Mouse (Mus musculus) liver, postnatal 0 days (tissue): ENCODE data around the gene Pfdn4. TPM values are rescaled to one million over a fixed set of nuclear protein-coding genes. Genes with fewer than 3 reads are reported as not detected.

Experiments
- ATAC-seq: fragments of 200-750 bp; cut with Nextera tagmentation; 2 replicates; pipeline ENCODE4 v1.8.0; 2017; ENCODE audit warnings: mild to moderate bottlenecking, moderate library complexity
- DNase-seq: peaks from one replicate; pipeline ENCODE4 v3.0.0-alpha.2; 2016
- H3K27ac ChIP-seq: fragments of 300-500 bp; sonication (generic); 2 replicates; pipeline ENCODE4 v1.5.1; 2014; ENCODE audit warnings: antibody characterized with exemption, moderate library complexity, mild to moderate bottlenecking, low read depth
- H3K27me3 ChIP-seq: fragments of 300-500 bp; sonication (generic); 2 replicates; pipeline ENCODE4 v1.6.1; 2014; ENCODE audit warnings: low read length, control low read depth, mixed read lengths; ENCODE audit not compliant: insufficient read depth
- H3K36me3 ChIP-seq: fragments of 300-500 bp; sonication (generic); replicated peaks from 2 replicates; pipeline ENCODE4 v1.6.1; 2014; ENCODE audit warnings: mild to moderate bottlenecking, control low read depth, low read length, moderate library complexity, mixed read lengths; ENCODE audit not compliant: insufficient read depth
- H3K4me1 ChIP-seq: fragments of 300-500 bp; sonication (generic); 2 replicates; pipeline ENCODE4 v1.6.1; 2014; ENCODE audit warnings: antibody characterized with exemption, mild to moderate bottlenecking, control low read depth; ENCODE audit not compliant: insufficient read depth
- H3K4me2 ChIP-seq: fragments of 300-500 bp; sonication (generic); 2 replicates; pipeline ENCODE4 v1.6.1; 2014; ENCODE audit warnings: low read depth, mild to moderate bottlenecking, low read length, moderate library complexity, mixed read lengths
- H3K4me3 ChIP-seq: fragments of 300-500 bp; sonication (generic); 2 replicates; pipeline ENCODE4 v1.5.1; 2014; ENCODE audit warnings: low read depth, low read length
- H3K9ac ChIP-seq: fragments of 300-500 bp; sonication (generic); replicated peaks from 2 replicates; pipeline ENCODE4 v1.6.1; 2014; ENCODE audit warnings: mild to moderate bottlenecking, moderate library complexity
- H3K9me3 ChIP-seq: fragments of 300-500 bp; sonication (generic); 2 replicates; pipeline ENCODE4 v1.6.1; 2016; ENCODE audit warnings: mild to moderate bottlenecking, control low read depth, low read length, mixed read lengths
- CTCF ChIP-seq: sonication (generic); IDR thresholded peaks from 2 replicates; pipeline ENCODE4 v1.5.1; 2016; ENCODE audit warnings: antibody characterized with exemption, low read depth
- EP300 ChIP-seq: IDR thresholded peaks from 2 replicates; pipeline ENCODE4 v1.6.1; 2016; ENCODE audit warnings: antibody characterized with exemption, low read depth, mild to moderate bottlenecking
- WGBS: fragments of 180-500 bp; shearing (Covaris S2); extraction: QIAGEN DNeasy Blood & Tissue Kit; methylation state at CpG from one replicate; pipeline ENCODE4 v1.1.7; 2014; ENCODE audit not compliant: insufficient replicate concordance; 5-methylcytosine and 5-hydroxymethylcytosine counted together
- polyA plus RNA-seq: library from polyadenylated mRNA; unstranded; fragments of >200 nt; fragmentation: Nextera tagmentation; extraction: Ambion mirVana; gene quantifications from 2 replicates; pipeline ENCODE4 v1.2.1, GENCODE M21; 2015

The Pfdn4 gene
- polyA plus RNA-seq, 1 experiment from 2014 or later, result 29.8 TPM

- no peaks in the 10 kb centered on the region for H3K27me3 ChIP-seq
- TF ChIP-seq EP300 (no peak), CTCF (no peak)
- H3K9me3 ChIP-seq, result no peaks in the 10 kb centered on the region
- no peak overlapping the region for H3K4me3 ChIP-seq
- 27% methylated on average over 5 of the region's 5 CpGs for WGBS
- H3K9ac ChIP-seq, result no peak overlapping the region
- H3K27ac ChIP-seq, result no peak overlapping the region
- no peak for DNase-seq
- H3K36me3 ChIP-seq, result no peaks in the 10 kb centered on the region
- ATAC-seq, result no peak
- H3K4me2 ChIP-seq, result no peak overlapping the region
- no peaks in the 10 kb centered on the region; the same call in 1 of the 2 replicates for H3K4me1 ChIP-seq
Measured at GRCm38 (mm10) chr2:170550240-170550639, 54.0 kb downstream of the Pfdn4 start.

GRCm38 (mm10) chr2:170552088-170552487, 55.9 kb downstream of the Pfdn4 start:
- Histone ChIP-seq H3K4me1 (no peaks in the 10 kb centered on the region; the same call in 1 of the 2 replicates), H3K27ac (no peak overlapping the region), H3K27me3 (no peaks in the 10 kb centered on the region), H3K9me3 (no peaks in the 10 kb centered on the region), H3K4me2 (no peak overlapping the region), H3K9ac (no peak overlapping the region), H3K36me3 (no peaks in the 10 kb centered on the region), H3K4me3 (no peak overlapping the region)
- 66% methylated on average over 7 of the region's 7 CpGs for WGBS
- DNase-seq (no peak), ATAC-seq (no peak)
- TF ChIP-seq CTCF, result no peak
- TF ChIP-seq EP300, result no peak

GRCm38 (mm10) chr2:170563956-170564855, 68.0 kb downstream of the Pfdn4 start:
- no peaks in the 10 kb centered on the region for H3K27me3 ChIP-seq
- H3K4me1 ChIP-seq, result no peaks in the 10 kb centered on the region
- H3K9me3 ChIP-seq, result no peaks in the 10 kb centered on the region
- TF ChIP-seq EP300, result no peak
- TF ChIP-seq CTCF, result no peak
- WGBS, result 81% methylated on average over 15 of the region's 15 CpGs
- ATAC-seq, result no peak
- DNase-seq, result no peak
- no peak overlapping the region for H3K4me3 ChIP-seq
- H3K36me3 ChIP-seq, result no peaks in the 10 kb centered on the region
- no peak overlapping the region for H3K27ac ChIP-seq
- no peak overlapping the region for H3K9ac ChIP-seq
- no peak overlapping the region for H3K4me2 ChIP-seq

GRCm38 (mm10) chr2:170564995-170565394, 68.8 kb downstream of the Pfdn4 start:
- Histone ChIP-seq H3K4me1 (no peaks in the 10 kb centered on the region), H3K36me3 (no peaks in the 10 kb centered on the region), H3K27me3 (no peaks in the 10 kb centered on the region), H3K4me2 (no peak overlapping the region), H3K4me3 (no peak overlapping the region), H3K27ac (no peak overlapping the region), H3K9ac (no peak overlapping the region), H3K9me3 (no peaks in the 10 kb centered on the region)
- no peak for TF ChIP-seq EP300
- TF ChIP-seq CTCF, result no peak
- no peak for DNase-seq
- WGBS, result 81% methylated on average over 8 of the region's 8 CpGs
- ATAC-seq, result no peak

Other genes with a start within 250 kb of the Pfdn4 start
- gene Bcas1, start 68.6 kb upstream of the Pfdn4 start, polyA plus RNA-seq, result 0.48 and 1.5 TPM in 2 replicates
- not detected in 2 replicates for gene Cyp24a1, start 717 bp downstream of the Pfdn4 start, polyA plus RNA-seq
- gene 4930470P17Rik, start 105.6 kb downstream of the Pfdn4 start, polyA plus RNA-seq, result not detected in 2 replicates
- gene Dok5, start 235.4 kb downstream of the Pfdn4 start, polyA plus RNA-seq, result 0.21 and 0.34 TPM in 2 replicates